Mouse (Mus musculus): ENCODE measurements around the gene Dctn1. TPM values are rescaled to one million over a fixed set of nuclear protein-coding genes. Genes with fewer than 3 reads are reported as not detected.
"Not testable (repeated sequence)": the region's sequence is repeated elsewhere in the genome, so short reads cannot be mapped to it uniquely, and the experiment has no call there.

Gene Dctn1
- polyA plus RNA-seq, 1 experiment from 2014 or later: 26.9 TPM

DNA sequence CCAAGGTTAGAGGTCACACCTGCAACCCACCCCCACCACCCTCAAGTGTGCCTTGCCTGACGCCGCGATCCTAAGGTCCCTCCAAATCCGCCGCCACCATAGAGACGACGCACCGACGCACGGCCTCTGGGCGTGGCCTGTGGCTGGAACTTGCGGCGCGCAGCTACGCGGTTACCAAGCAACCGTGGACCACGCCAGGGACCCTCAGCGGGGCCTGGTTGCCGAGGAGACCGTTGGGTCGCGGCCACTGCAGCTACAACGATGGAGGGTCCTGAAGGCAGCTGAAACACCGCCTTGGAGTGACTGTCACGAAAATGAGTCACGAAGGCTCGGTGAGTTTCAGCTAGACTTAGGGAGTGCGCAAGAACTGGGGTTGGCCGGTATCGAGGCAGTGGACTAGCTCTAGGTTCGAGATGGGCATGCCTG is 9.4 kb upstream of the Dctn1 start, which contains the start of the genes Wdr54 and 1700003E16Rik:
TSS of gene Wdr54 (minus strand) at position 139 of the 426 bp plus-strand sequence.
TSS of gene 1700003E16Rik (plus strand) at position 146 of the 426 bp plus-strand sequence.
- peak within 1 kb of the TSS; percentile 56 for H3K4me3 ChIP-seq (ENCODE audit: low read depth, low read length)
- peaks cover 29% of the 10 kb centered on the region for H3K27me3 ChIP-seq (ENCODE audit: control insufficient read depth, insufficient read depth, low read depth, low read length)
- H3K9ac ChIP-seq (ENCODE audit: low read depth, low read length): no peak within 1 kb of the TSS
- peak within 1 kb of the TSS; percentile 82 for H3K4me2 ChIP-seq (ENCODE audit: low read depth, low read length)
- no peaks in the 10 kb centered on the region for H3K9me3 ChIP-seq (replicated peaks; ENCODE audit: control insufficient read depth, low read length)
- WGBS (ENCODE audit: insufficient replicate concordance): 3% methylated on average over 32 of the region's 32 CpGs
- ATAC-seq (ENCODE audit: low read depth): peak; percentile 52
- H3K27ac ChIP-seq (ENCODE audit: low read length): no peak within 1 kb of the TSS
- H3K4me1 ChIP-seq (ENCODE audit: control insufficient read depth, low read depth, low read length): peaks cover 6% of the 10 kb centered on the region
- no peaks in the 10 kb centered on the region for H3K36me3 ChIP-seq (ENCODE audit: control insufficient read depth, insufficient read depth)

DNA sequence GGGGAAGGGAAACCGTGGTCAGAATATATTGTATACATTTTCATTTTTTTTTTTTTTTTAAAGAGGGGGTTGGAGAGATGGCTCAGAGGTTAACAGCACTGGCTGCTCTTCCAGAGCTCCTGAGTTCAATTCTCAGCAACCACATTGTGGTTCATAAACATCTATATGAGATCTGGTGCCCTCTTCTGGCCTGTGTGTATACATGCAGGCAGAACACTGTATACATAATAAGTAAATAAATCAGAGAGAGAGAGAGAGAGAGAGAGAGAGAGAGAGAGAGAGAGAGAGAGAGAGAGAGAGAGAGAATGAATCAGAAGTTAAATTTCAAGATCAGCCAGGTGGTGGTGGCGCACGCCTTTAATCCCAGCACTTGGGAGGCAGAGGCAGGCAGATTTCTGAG is 6.3 kb upstream of the Dctn1 start:
- not testable (repeated sequence) for ATAC-seq (ENCODE audit: low read depth); H3K4me2 ChIP-seq (ENCODE audit: low read depth, low read length); H3K9me3 ChIP-seq (replicated peaks; ENCODE audit: control insufficient read depth, low read length); H3K36me3 ChIP-seq (ENCODE audit: control insufficient read depth, insufficient read depth); H3K4me3 ChIP-seq (ENCODE audit: low read depth, low read length); H3K27ac ChIP-seq (ENCODE audit: low read length); H3K9ac ChIP-seq (ENCODE audit: low read depth, low read length)
- 19% methylated on average over 3 of the region's 3 CpGs for WGBS (ENCODE audit: insufficient replicate concordance)
- Histone ChIP-seq H3K27me3 (ENCODE audit: control insufficient read depth, insufficient read depth, low read depth, low read length) (peaks cover 48% of the 10 kb centered on the region), H3K4me1 (ENCODE audit: control insufficient read depth, low read depth, low read length) (peaks cover 13% of the 10 kb centered on the region)

DNA sequence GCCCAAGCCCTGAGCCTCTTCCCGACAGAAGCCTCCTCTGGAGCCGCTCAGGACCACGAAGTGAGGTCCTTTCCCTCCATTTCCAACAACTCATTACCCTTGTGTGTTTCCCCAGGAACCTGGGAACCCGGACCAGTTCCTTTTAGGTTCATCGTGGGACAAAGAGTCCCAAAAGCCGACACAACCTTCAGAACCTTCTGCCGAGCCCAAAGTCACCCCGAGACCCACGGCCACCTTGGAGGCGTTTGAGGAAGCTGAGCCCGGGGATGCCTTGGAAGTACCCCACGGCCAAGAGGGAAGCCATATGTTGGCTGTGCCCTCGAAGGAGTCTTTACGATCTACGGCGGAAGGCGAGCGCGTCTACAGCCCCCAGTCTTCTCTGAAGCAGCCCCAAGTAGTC is 4.3 kb upstream of the Dctn1 start:
- no peak overlapping the region for H3K27ac ChIP-seq (ENCODE audit: low read length)
- peaks cover 15% of the 10 kb centered on the region for H3K4me1 ChIP-seq (ENCODE audit: control insufficient read depth, low read depth, low read length)
- no peaks in the 10 kb centered on the region for H3K36me3 ChIP-seq (ENCODE audit: control insufficient read depth, insufficient read depth)
- 7% methylated on average over 19 of the region's 19 CpGs for WGBS (ENCODE audit: insufficient replicate concordance)
- ATAC-seq (ENCODE audit: low read depth): no peak
- H3K27me3 ChIP-seq (ENCODE audit: control insufficient read depth, insufficient read depth, low read depth, low read length): peaks cover 33% of the 10 kb centered on the region
- H3K9me3 ChIP-seq (replicated peaks; ENCODE audit: control insufficient read depth, low read length): no peaks in the 10 kb centered on the region
- H3K4me2 ChIP-seq (ENCODE audit: low read depth, low read length): peak overlapping the region; percentile 67
- peak overlapping the region; percentile 50 for H3K4me3 ChIP-seq (ENCODE audit: low read depth, low read length)
- H3K9ac ChIP-seq (ENCODE audit: low read depth, low read length): no peak overlapping the region

DNA sequence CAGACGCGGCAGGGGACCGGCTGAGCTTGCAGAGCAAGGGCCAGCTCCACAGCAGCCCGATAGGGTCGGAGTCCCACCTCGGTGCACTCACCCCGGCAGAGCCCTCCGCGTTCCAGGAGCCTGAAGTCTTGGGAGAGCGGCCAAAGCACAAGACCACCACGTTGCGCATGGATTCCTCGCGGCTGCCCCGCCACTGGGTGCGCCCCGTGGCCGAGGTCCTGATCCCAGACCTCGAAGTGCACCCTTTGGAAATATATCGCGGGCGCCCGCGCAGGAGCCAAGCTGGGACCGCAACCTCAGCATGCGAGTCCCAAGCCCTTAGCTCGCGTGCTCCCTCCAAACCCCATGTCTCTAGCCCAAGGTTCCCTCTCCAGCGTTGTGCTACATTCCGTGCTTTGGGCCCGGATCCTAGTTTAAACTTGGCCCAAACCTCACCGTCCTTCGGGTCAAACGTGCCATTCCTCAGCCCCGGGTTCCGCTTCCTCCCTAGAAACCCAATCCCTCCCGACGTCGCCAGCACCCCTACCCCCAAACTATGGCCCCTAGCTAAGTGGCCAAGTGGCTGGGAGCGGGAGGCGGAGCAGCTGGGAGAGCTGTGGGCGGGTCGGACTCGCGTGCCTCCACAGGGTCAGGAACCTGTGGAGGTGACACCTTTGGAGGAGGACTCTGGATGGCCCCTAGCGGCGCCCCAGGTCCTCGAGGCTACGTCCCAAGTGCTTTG is 3.6 kb upstream of the Dctn1 start:
- H3K36me3 ChIP-seq (ENCODE audit: control insufficient read depth, insufficient read depth): no peaks in the 10 kb centered on the region
- no peaks in the 10 kb centered on the region for H3K9me3 ChIP-seq (replicated peaks; ENCODE audit: control insufficient read depth, low read length)
- ATAC-seq (ENCODE audit: low read depth): no peak
- peaks cover 18% of the 10 kb centered on the region for H3K4me1 ChIP-seq (ENCODE audit: control insufficient read depth, low read depth, low read length)
- H3K27me3 ChIP-seq (ENCODE audit: control insufficient read depth, insufficient read depth, low read depth, low read length): peaks cover 33% of the 10 kb centered on the region
- peak overlapping the region; percentile 50 for H3K4me3 ChIP-seq (ENCODE audit: low read depth, low read length)
- 2% methylated on average over 46 of the region's 49 CpGs for WGBS (ENCODE audit: insufficient replicate concordance)
- no peak overlapping the region for H3K27ac ChIP-seq (ENCODE audit: low read length)
- H3K9ac ChIP-seq (ENCODE audit: low read depth, low read length): peak overlapping the region; percentile 26; the same call in 1 of the 2 replicates
- peak overlapping the region; percentile 67 for H3K4me2 ChIP-seq (ENCODE audit: low read depth, low read length)

DNA sequence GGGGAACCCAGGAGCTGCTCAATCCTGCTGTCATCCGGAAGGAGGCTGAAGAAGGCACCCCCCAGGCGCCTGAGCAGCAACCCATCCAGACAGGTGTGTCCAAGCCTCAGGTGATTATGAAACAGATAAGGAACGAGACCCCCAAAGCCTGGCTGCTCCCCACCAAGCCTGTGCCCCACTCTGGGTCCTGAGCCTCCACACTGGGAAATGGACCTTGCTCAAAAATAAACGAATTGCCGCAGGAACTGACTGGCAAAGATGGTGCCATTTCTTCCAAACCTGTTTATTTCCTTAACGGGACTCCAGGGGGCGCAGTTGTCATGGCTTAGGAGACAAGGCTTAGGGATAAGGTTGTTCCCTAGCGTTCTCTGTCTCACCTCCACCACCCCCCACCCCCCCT is 3.0 kb upstream of the Dctn1 start:
- Histone ChIP-seq H3K36me3 (ENCODE audit: control insufficient read depth, insufficient read depth) (no peaks in the 10 kb centered on the region), H3K4me3 (ENCODE audit: low read depth, low read length) (peak overlapping the region; percentile 50), H3K9ac (ENCODE audit: low read depth, low read length) (peak overlapping the region; percentile 26; the same call in 1 of the 2 replicates), H3K4me1 (ENCODE audit: control insufficient read depth, low read depth, low read length) (peaks cover 21% of the 10 kb centered on the region), H3K9me3 (replicated peaks; ENCODE audit: control insufficient read depth, low read length) (no peaks in the 10 kb centered on the region), H3K4me2 (ENCODE audit: low read depth, low read length) (peak overlapping the region; percentile 67), H3K27me3 (ENCODE audit: control insufficient read depth, insufficient read depth, low read depth, low read length) (peaks cover 33% of the 10 kb centered on the region), H3K27ac (ENCODE audit: low read length) (no peak overlapping the region)
- under 1% methylated on average over 8 of the region's 8 CpGs for WGBS (ENCODE audit: insufficient replicate concordance)
- no peak for ATAC-seq (ENCODE audit: low read depth)

DNA sequence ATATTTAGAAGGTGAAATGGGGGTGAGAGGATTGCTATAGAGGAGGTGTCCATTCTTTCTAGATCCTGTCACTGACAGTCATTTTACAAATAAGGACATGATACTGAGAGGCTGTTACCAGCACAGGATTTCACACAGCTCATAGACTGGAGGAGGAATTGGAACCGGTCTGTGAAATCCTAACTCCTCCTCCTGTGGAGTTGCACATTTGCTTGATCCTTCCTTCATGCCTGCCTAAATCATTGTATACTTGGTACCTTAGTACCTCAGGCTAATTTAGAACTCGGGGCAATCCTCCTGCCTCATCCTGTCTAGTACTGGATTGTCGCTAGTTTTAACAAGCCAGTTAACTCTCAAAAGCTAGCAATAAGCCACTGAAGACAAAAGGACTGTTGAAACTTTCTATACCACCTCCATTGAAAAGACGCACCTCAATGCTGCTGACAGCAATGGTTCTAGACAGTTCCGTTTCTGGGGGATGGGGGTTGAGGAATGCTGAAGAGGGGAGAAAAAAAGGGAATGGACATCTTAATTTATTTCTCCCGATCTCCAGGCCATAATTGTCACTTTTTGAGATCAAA is 604 bp upstream of the Dctn1 start:
- Histone ChIP-seq H3K4me3 (ENCODE audit: low read depth, low read length) (peak overlapping the region; percentile 95), H3K36me3 (ENCODE audit: control insufficient read depth, insufficient read depth) (no peaks in the 10 kb centered on the region), H3K4me2 (ENCODE audit: low read depth, low read length) (peak overlapping the region; percentile 88), H3K27me3 (ENCODE audit: control insufficient read depth, insufficient read depth, low read depth, low read length) (peaks cover 30% of the 10 kb centered on the region), H3K9me3 (replicated peaks; ENCODE audit: control insufficient read depth, low read length) (no peaks in the 10 kb centered on the region), H3K9ac (ENCODE audit: low read depth, low read length) (peak overlapping the region; percentile 99), H3K27ac (ENCODE audit: low read length) (peak overlapping the region; percentile 88), H3K4me1 (ENCODE audit: control insufficient read depth, low read depth, low read length) (peaks cover 23% of the 10 kb centered on the region)
- no peak for ATAC-seq (ENCODE audit: low read depth)
- 4% methylated on average over 6 of the region's 6 CpGs for WGBS (ENCODE audit: insufficient replicate concordance)

DNA sequence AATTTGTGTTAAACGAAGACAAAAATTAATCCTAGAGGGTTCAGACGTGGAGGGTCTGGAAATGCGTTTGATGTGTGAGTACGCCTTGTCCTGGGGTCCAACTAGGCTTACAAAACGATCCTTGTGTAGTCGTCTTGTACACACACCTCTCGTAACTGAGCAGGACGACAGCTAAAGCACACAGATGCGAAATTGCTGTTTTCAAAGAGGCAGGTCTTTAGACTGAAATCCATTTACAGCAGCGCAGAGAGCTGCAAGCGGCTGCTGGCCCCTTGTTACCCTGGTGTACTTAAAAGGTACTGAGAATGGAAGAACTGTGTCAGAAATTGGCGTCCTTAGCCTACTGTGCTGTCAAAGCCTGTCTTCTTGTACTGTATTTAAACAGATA is 517 bp downstream of the Dctn1 start:
- Histone ChIP-seq H3K4me2 (ENCODE audit: low read depth, low read length) (peak overlapping the region; percentile 88), H3K4me3 (ENCODE audit: low read depth, low read length) (peak overlapping the region; percentile 95), H3K27ac (ENCODE audit: low read length) (peak overlapping the region; percentile 88), H3K27me3 (ENCODE audit: control insufficient read depth, insufficient read depth, low read depth, low read length) (peaks cover 18% of the 10 kb centered on the region), H3K36me3 (ENCODE audit: control insufficient read depth, insufficient read depth) (no peaks in the 10 kb centered on the region), H3K9me3 (replicated peaks; ENCODE audit: control insufficient read depth, low read length) (no peaks in the 10 kb centered on the region), H3K9ac (ENCODE audit: low read depth, low read length) (peak overlapping the region; percentile 99), H3K4me1 (ENCODE audit: control insufficient read depth, low read depth, low read length) (peaks cover 23% of the 10 kb centered on the region)
- WGBS (ENCODE audit: insufficient replicate concordance): under 1% methylated on average over 12 of the region's 12 CpGs
- ATAC-seq (ENCODE audit: low read depth): peak; percentile 1; the same call in 1 of the 2 replicates

DNA sequence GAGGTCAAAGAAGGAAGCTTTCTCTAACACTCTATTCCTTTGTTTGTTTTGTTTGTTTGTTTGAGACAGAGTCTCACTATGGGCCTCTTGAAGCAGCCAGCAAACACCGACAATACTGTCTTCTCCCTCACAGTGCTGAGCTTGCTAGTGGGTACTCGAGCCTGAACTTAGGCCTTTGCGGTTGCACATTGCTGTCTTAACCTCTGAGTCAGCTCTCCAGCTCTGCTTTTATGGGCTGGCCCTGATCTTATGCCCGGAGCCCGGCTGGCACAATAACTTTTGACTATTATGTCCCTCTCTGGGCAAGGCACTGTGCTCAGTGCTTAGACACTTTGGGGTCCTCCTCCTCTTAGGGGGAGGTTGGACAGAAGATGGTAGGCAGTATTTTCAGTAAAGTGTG is 4.2 kb downstream of the Dctn1 start:
- Histone ChIP-seq H3K27ac (ENCODE audit: low read length) (no peak overlapping the region), H3K27me3 (ENCODE audit: control insufficient read depth, insufficient read depth, low read depth, low read length) (no peaks in the 10 kb centered on the region), H3K4me3 (ENCODE audit: low read depth, low read length) (no peak overlapping the region), H3K36me3 (ENCODE audit: control insufficient read depth, insufficient read depth) (no peaks in the 10 kb centered on the region), H3K4me1 (ENCODE audit: control insufficient read depth, low read depth, low read length) (peaks cover 17% of the 10 kb centered on the region), H3K9ac (ENCODE audit: low read depth, low read length) (no peak overlapping the region), H3K4me2 (ENCODE audit: low read depth, low read length) (no peak overlapping the region), H3K9me3 (replicated peaks; ENCODE audit: control insufficient read depth, low read length) (no peaks in the 10 kb centered on the region)
- no peak for ATAC-seq (ENCODE audit: low read depth)
- WGBS (ENCODE audit: insufficient replicate concordance): 78% methylated on average over 5 of the region's 5 CpGs

DNA sequence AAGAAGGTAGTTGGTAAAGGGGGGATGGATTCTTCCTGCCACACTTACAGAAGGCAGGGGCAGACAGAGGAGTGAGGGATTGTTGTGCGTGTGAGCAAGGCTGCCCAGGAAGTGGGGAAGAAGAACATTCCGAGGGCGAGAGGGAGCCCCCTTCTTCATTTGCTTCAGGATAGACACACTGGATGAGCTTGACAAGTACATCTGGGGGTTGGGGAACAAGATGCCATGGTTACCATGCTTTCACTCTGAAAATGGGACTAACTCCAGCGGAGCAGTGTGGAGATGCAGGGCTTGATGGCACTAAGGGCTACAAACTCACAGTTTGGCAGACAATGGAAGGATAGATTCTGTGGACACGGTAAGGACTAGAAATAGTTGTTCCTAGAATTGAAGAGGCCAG is 5.3 kb downstream of the Dctn1 start:
- Histone ChIP-seq H3K36me3 (ENCODE audit: control insufficient read depth, insufficient read depth) (no peaks in the 10 kb centered on the region), H3K4me2 (ENCODE audit: low read depth, low read length) (no peak overlapping the region), H3K4me3 (ENCODE audit: low read depth, low read length) (no peak overlapping the region), H3K27me3 (ENCODE audit: control insufficient read depth, insufficient read depth, low read depth, low read length) (no peaks in the 10 kb centered on the region), H3K9ac (ENCODE audit: low read depth, low read length) (no peak overlapping the region), H3K9me3 (replicated peaks; ENCODE audit: control insufficient read depth, low read length) (no peaks in the 10 kb centered on the region), H3K4me1 (ENCODE audit: control insufficient read depth, low read depth, low read length) (peaks cover 12% of the 10 kb centered on the region), H3K27ac (ENCODE audit: low read length) (no peak overlapping the region)
- ATAC-seq (ENCODE audit: low read depth): no peak
- 74% methylated on average over 5 of the region's 5 CpGs for WGBS (ENCODE audit: insufficient replicate concordance)

Measured in liver, embryonic 16.5 days (tissue).